Mouse (Mus musculus) gonadal fat pad, adult 2 months (tissue): Measurements from ENCODE around the gene Ehbp1. TPM values are rescaled to one million over a fixed set of nuclear protein-coding genes. Genes with fewer than 3 reads are reported as not detected.

ENCODE experiments used
- DNase-seq: peaks from one replicate; pipeline ENCODE4 v3.0.0-alpha.2; 2012; ENCODE audit warnings: low read depth
- polyA plus RNA-seq: library from polyadenylated mRNA; depleted of rRNA; stranded (reverse); fragments of >200 nt; gene quantifications from 2 replicates; pipeline ENCODE4 v1.2.3, GENCODE M21; 2012

Ehbp1 gene
- polyA plus RNA-seq, 1 experiment = 4.8 TPM

- no peak for DNase-seq
These were observed 340.6 kb downstream of the Ehbp1 start for GRCm38 (mm10) chr11:22001321-22002061.

GRCm38 (mm10) chr11:22000316-22001076, 341.6 kb downstream of the Ehbp1 start:
- DNase-seq = no peak

GRCm38 (mm10) chr11:21999396-22000315, 342.4 kb downstream of the Ehbp1 start:
- no peak for DNase-seq

GRCm38 (mm10) chr11:21998141-21999047, 343.7 kb downstream of the Ehbp1 start:
- DNase-seq = no peak

- DNase-seq = no peak
These were observed 344.4 kb downstream of the Ehbp1 start for GRCm38 (mm10) chr11:21997561-21998140.

GRCm38 (mm10) chr11:21996661-21997560, 345.2 kb downstream of the Ehbp1 start:
- DNase-seq = no peak

GRCm38 (mm10) chr11:21996325-21996647, 345.8 kb downstream of the Ehbp1 start:
- DNase-seq = no peak

- DNase-seq = no peak
These were observed 346.4 kb downstream of the Ehbp1 start for GRCm38 (mm10) chr11:21995534-21996324.

GRCm38 (mm10) chr11:21994377-21995370, 347.4 kb downstream of the Ehbp1 start:
- DNase-seq = no peak

GRCm38 (mm10) chr11:21993597-21994376, 348.3 kb downstream of the Ehbp1 start:
- DNase-seq = no peak

- DNase-seq = no peak
These were observed 349.1 kb downstream of the Ehbp1 start for GRCm38 (mm10) chr11:21992761-21993596.

GRCm38 (mm10) chr11:21988398-21988946, 353.6 kb downstream of the Ehbp1 start:
- no peak for DNase-seq

GRCm38 (mm10) chr11:21985118-21985517, 357.0 kb downstream of the Ehbp1 start:
- DNase-seq = no peak

GRCm38 (mm10) chr11:21974005-21974531, 368.0 kb downstream of the Ehbp1 start:
- no peak for DNase-seq

GRCm38 (mm10) chr11:21973597-21973996, 368.5 kb downstream of the Ehbp1 start:
- no peak for DNase-seq
